Mouse (Mus musculus): ENCODE measurements at regions not wholly inside any gene's neighbourhood (a gene's known extent, or its start where the extent isn't known, plus 50 kb on each side); places are given as distances from the start of the nearest gene placed in this dataset.

DNA sequence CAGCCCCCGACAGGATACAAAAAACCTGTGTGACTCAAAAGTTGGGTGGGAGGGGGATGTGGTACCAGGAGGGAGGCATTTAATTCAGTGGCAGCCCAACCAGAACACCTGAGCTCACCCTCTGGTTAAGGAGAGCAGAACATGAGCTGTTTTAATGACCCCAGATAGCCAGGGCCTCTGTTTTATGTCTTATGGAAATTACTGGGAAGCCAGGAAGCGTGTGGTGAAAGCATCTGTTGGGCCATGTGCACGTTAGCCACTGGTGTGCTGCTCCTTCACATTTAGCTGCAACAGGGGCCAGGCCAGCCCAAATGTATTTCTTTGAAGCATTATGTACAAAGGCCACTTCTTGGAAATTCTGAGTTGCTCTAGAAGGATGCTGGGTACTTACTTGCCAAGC lies 308.2 kb upstream of the Hnrnpa3 start:
- Histone ChIP-seq H3K27ac (ENCODE audit: low read depth, low read length) (no peak overlapping the region), H3K9me3 (ENCODE audit: control insufficient read depth, low read length) (no peaks in the 10 kb centered on the region), H3K4me3 (ENCODE audit: low read depth, low read length) (no peak overlapping the region), H3K27me3 (ENCODE audit: control insufficient read depth, insufficient read depth, low read length) (no peaks in the 10 kb centered on the region), H3K36me3 (ENCODE audit: control insufficient read depth, insufficient read depth, low read length) (no peaks in the 10 kb centered on the region), H3K9ac (ENCODE audit: low read length) (no peak overlapping the region), H3K4me1 (ENCODE audit: control insufficient read depth, insufficient read depth, low read length) (peaks cover 4% of the 10 kb centered on the region; the same call in 1 of the 2 replicates), H3K4me2 (ENCODE audit: low read depth) (no peak overlapping the region)
- DNase-seq (ENCODE audit: low spot score): no peak
- no peak for ATAC-seq (ENCODE audit: insufficient read depth, low FRiP score, low TSS enrichment)
- WGBS: 71% methylated on average over 3 of the region's 3 CpGs

DNA sequence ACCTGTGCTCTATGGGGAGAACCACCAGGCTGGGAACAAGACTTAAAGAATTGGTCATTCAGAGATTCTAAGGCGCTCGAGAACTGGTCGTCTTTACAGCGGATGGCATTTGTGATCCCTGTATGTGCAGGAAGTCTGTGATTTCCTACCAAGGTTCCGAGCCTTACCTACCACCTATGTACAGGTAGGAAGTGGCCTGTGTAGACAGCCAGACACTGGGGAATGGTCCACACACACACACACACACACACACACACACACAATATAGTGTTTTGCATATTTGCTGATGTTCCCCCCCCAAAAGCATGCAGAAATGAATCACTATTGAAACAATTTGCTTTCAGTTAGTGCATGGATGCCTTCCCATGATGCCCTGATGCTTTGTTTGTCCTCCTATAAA lies 307.1 kb upstream of the Hnrnpa3 start:
- ATAC-seq (ENCODE audit: insufficient read depth, low FRiP score, low TSS enrichment): no peak
- no peak overlapping the region for H3K4me3 ChIP-seq (ENCODE audit: low read depth, low read length)

DNA sequence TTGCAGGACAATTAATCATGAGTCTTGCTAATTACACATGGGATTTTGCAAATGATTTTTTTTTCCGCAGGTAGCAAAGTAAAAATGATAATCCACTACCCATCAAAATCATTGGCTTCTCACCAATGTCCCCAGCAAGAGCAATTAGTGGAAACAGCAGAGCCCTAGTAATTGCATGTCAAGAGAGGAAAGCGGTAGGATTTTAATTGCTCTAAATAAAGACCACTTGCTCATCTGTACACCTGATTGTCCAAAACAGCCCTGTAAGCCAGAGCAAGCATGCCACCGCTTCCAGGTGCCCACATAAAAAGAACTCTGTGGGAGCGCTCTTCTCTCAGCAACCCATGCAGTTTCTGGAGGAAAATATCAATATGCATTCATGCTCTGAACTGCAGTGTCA lies 306.5 kb upstream of the Hnrnpa3 start:
- ATAC-seq (ENCODE audit: insufficient read depth, low FRiP score, low TSS enrichment) (no peak), DNase-seq (ENCODE audit: low spot score) (no peak)
- Histone ChIP-seq H3K27me3 (ENCODE audit: control insufficient read depth, insufficient read depth, low read length) (no peaks in the 10 kb centered on the region), H3K9me3 (ENCODE audit: control insufficient read depth, low read length) (no peaks in the 10 kb centered on the region), H3K4me2 (ENCODE audit: low read depth) (no peak overlapping the region), H3K4me1 (ENCODE audit: control insufficient read depth, insufficient read depth, low read length) (peaks cover 4% of the 10 kb centered on the region; the same call in 1 of the 2 replicates), H3K36me3 (ENCODE audit: control insufficient read depth, insufficient read depth, low read length) (no peaks in the 10 kb centered on the region), H3K9ac (ENCODE audit: low read length) (no peak overlapping the region), H3K4me3 (ENCODE audit: low read depth, low read length) (no peak overlapping the region), H3K27ac (ENCODE audit: low read depth, low read length) (no peak overlapping the region)
- WGBS: 86% methylated on average over 4 of the region's 4 CpGs

More for the DNA sequence above, 307.1 kb upstream of the Hnrnpa3 start:
- no peaks in the 10 kb centered on the region for H3K27me3 ChIP-seq (ENCODE audit: control insufficient read depth, insufficient read depth, low read length)
- DNase-seq (ENCODE audit: low spot score): no peak
- no peak overlapping the region for H3K9ac ChIP-seq (ENCODE audit: low read length)
- WGBS: 92% methylated on average over 5 of the region's 5 CpGs
- H3K4me2 ChIP-seq (ENCODE audit: low read depth): no peak overlapping the region
- no peak overlapping the region for H3K27ac ChIP-seq (ENCODE audit: low read depth, low read length)
- no peaks in the 10 kb centered on the region for H3K36me3 ChIP-seq (ENCODE audit: control insufficient read depth, insufficient read depth, low read length)
- H3K9me3 ChIP-seq (ENCODE audit: control insufficient read depth, low read length): no peaks in the 10 kb centered on the region
- peaks cover 4% of the 10 kb centered on the region; the same call in 1 of the 2 replicates for H3K4me1 ChIP-seq (ENCODE audit: control insufficient read depth, insufficient read depth, low read length)

DNA sequence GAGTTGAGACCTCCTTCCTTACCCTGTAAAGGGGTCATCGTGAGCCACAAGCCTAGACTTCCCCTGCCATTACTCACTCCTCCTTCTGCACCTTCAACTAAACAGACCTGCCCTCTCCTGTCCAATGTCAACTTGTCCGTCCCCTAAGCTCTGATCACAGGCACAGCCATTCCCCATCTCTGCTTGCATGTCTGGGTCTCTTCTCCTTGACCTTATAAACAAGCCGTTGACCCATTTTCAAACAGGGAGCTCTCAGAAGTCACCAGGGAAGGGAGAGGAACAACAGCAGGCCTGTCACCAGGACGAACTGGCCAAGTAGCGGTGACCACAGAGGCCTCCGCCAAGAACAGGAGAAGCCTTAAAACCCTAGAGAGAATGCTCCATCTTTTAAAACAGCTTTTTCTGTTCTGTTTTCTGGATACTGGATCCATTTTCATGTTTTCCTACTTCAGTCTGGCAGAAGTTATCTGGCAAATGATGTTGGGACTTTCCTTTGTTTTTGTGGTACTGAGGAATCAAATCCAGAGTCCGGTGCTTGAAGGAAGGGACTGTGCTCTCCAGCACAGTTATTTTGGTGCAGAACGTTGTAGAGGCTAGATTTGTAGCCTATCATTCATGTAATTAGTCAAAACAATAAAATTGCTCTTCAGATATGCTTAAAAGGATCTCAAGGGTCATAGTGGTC lies 302.2 kb upstream of the Hnrnpa3 start:
- no peaks in the 10 kb centered on the region for H3K36me3 ChIP-seq (ENCODE audit: control insufficient read depth, insufficient read depth, low read length)
- no peak overlapping the region for H3K9ac ChIP-seq (ENCODE audit: low read length)
- no peak overlapping the region for H3K4me2 ChIP-seq (ENCODE audit: low read depth)
- H3K27me3 ChIP-seq (ENCODE audit: control insufficient read depth, insufficient read depth, low read length): no peaks in the 10 kb centered on the region
- ATAC-seq (ENCODE audit: insufficient read depth, low FRiP score, low TSS enrichment) (no peak), DNase-seq (ENCODE audit: low spot score) (no peak)
- no peak overlapping the region for H3K27ac ChIP-seq (ENCODE audit: low read depth, low read length)
- H3K4me1 ChIP-seq (ENCODE audit: control insufficient read depth, insufficient read depth, low read length): peaks cover 4% of the 10 kb centered on the region; the same call in 1 of the 2 replicates
- 69% methylated on average over 8 of the region's 8 CpGs for WGBS
- no peaks in the 10 kb centered on the region for H3K9me3 ChIP-seq (ENCODE audit: control insufficient read depth, low read length)
- no peak overlapping the region for H3K4me3 ChIP-seq (ENCODE audit: low read depth, low read length)

DNA sequence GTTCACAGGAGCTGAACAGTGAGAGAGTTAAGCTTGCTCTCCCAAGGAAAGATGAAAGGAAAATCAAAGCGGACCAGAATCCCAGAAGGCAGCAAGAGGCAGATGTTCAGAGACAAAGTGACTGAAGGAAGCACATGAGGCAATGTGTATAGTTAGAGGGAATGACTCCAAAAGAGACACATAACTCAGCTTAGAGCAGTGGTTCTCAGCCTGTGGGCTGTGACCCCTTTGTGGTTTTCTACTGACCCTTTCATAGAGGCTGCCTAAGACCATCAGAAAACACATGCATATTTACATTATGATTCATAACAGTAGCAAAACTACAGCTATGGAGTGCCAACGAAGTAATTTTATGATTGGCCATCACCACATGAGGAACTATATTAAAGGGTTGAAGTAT lies 301.5 kb upstream of the Hnrnpa3 start:
- DNase-seq (ENCODE audit: low spot score) (no peak), ATAC-seq (ENCODE audit: insufficient read depth, low FRiP score, low TSS enrichment) (no peak)
- Histone ChIP-seq H3K9ac (ENCODE audit: low read length) (no peak overlapping the region), H3K9me3 (ENCODE audit: control insufficient read depth, low read length) (no peaks in the 10 kb centered on the region), H3K4me3 (ENCODE audit: low read depth, low read length) (no peak overlapping the region), H3K27ac (ENCODE audit: low read depth, low read length) (no peak overlapping the region), H3K4me2 (ENCODE audit: low read depth) (no peak overlapping the region), H3K27me3 (ENCODE audit: control insufficient read depth, insufficient read depth, low read length) (no peaks in the 10 kb centered on the region), H3K4me1 (ENCODE audit: control insufficient read depth, insufficient read depth, low read length) (peaks cover 4% of the 10 kb centered on the region; the same call in 1 of the 2 replicates), H3K36me3 (ENCODE audit: control insufficient read depth, insufficient read depth, low read length) (no peaks in the 10 kb centered on the region)
- WGBS: 68% methylated on average over 2 of the region's 2 CpGs

DNA sequence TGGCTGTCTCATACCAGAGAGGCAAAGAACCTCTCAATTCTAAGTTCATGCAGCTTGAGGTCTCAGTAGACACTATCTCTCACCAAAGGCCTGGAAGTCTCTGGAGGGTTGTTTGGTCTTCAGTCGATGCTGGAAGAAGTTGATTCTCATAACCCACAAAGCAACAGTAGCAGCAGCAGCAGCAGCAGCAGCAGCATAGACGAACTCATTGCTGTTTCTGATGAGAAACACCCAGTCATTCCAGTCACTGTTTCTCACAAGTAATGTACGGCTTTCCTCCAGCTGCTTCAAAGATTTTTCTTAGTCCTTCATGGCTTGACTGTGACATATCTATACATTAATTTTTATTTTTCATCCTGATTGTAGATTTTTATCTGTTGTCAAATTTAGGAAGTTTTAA lies 298.1 kb upstream of the Hnrnpa3 start:
- Histone ChIP-seq H3K9ac (ENCODE audit: low read length) (no peak overlapping the region), H3K36me3 (ENCODE audit: control insufficient read depth, insufficient read depth, low read length) (no peaks in the 10 kb centered on the region), H3K9me3 (ENCODE audit: control insufficient read depth, low read length) (no peaks in the 10 kb centered on the region), H3K4me1 (ENCODE audit: control insufficient read depth, insufficient read depth, low read length) (no peaks in the 10 kb centered on the region), H3K27ac (ENCODE audit: low read depth, low read length) (no peak overlapping the region), H3K4me2 (ENCODE audit: low read depth) (no peak overlapping the region), H3K27me3 (ENCODE audit: control insufficient read depth, insufficient read depth, low read length) (no peaks in the 10 kb centered on the region), H3K4me3 (ENCODE audit: low read depth, low read length) (no peak overlapping the region)
- ATAC-seq (ENCODE audit: insufficient read depth, low FRiP score, low TSS enrichment) (no peak), DNase-seq (ENCODE audit: low spot score) (no peak)
- WGBS: 86% methylated on average over 3 of the region's 3 CpGs

DNA sequence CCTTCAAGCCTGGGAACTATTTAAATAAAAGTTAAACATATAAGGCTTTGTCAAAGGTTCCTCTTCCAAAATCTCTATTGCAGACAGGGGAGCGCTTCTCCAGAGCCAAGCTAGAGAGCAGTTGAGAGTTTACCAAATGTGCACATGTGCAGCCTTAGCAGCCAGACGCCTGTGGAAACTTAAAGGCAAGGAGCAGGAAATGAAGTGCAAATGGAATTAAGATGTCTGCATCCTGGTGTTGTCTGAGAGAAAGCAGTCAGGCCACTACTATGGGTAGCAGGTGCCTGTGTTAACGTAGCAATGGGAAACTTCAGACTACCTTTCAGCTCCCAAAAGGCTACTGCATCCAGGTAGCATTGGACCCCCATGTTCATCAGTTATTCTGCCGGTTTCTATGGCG lies 282.4 kb upstream of the Hnrnpa3 start:
- Histone ChIP-seq H3K9ac (ENCODE audit: low read length) (no peak overlapping the region), H3K4me2 (ENCODE audit: low read depth) (no peak overlapping the region), H3K9me3 (ENCODE audit: control insufficient read depth, low read length) (no peaks in the 10 kb centered on the region), H3K36me3 (ENCODE audit: control insufficient read depth, insufficient read depth, low read length) (no peaks in the 10 kb centered on the region), H3K27me3 (ENCODE audit: control insufficient read depth, insufficient read depth, low read length) (no peaks in the 10 kb centered on the region), H3K4me3 (ENCODE audit: low read depth, low read length) (no peak overlapping the region), H3K27ac (ENCODE audit: low read depth, low read length) (no peak overlapping the region), H3K4me1 (ENCODE audit: control insufficient read depth, insufficient read depth, low read length) (no peaks in the 10 kb centered on the region)
- no peak for DNase-seq (ENCODE audit: low spot score)
- no peak for ATAC-seq (ENCODE audit: insufficient read depth, low FRiP score, low TSS enrichment)
- 79% methylated on average over 5 of the region's 5 CpGs for WGBS

DNA sequence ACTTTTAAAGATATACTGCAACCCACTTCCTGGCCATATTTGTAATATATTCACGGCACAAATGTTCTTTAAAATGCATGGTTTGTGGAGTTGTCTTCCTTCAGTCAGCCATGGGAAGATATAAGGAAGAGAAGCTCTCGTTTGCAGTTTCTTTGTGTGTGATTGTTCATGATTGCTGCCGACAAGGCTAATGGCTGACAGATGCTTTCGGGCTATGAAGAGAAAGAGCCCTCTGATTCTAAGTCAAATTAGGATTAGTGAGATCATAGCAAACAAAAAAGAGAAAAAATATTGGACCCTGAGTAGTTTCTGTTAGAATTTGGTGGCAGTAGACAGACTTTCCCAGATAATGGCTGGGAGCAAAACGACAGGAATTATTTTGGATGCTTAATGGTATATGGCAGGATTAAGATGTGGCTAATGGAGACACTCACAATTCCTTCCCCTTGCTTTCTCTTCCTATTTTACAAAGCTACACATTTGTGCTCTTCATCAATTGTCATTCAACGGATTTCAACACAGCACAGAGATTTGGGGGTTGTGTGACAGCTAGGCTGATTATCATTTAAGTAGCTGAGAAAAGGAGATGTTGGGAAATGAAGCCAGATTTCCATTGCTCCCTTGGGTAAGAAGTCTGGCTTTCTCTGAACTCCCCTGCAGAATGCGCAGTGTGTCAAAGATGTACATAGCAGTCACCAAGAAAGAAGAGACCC lies 273.4 kb upstream of the Hnrnpa3 start:
- H3K9me3 ChIP-seq (ENCODE audit: control insufficient read depth, low read length): no peaks in the 10 kb centered on the region
- ATAC-seq (ENCODE audit: insufficient read depth, low FRiP score, low TSS enrichment): no peak
- no peaks in the 10 kb centered on the region for H3K4me1 ChIP-seq (ENCODE audit: control insufficient read depth, insufficient read depth, low read length)
- H3K4me2 ChIP-seq (ENCODE audit: low read depth): no peak overlapping the region
- no peaks in the 10 kb centered on the region for H3K27me3 ChIP-seq (ENCODE audit: control insufficient read depth, insufficient read depth, low read length)
- H3K27ac ChIP-seq (ENCODE audit: low read depth, low read length): no peak overlapping the region
- no peaks in the 10 kb centered on the region for H3K36me3 ChIP-seq (ENCODE audit: control insufficient read depth, insufficient read depth, low read length)
- DNase-seq (ENCODE audit: low spot score): no peak
- no peak overlapping the region for H3K4me3 ChIP-seq (ENCODE audit: low read depth, low read length)
- 64% methylated on average over 7 of the region's 7 CpGs for WGBS
- no peak overlapping the region for H3K9ac ChIP-seq (ENCODE audit: low read length)

DNA sequence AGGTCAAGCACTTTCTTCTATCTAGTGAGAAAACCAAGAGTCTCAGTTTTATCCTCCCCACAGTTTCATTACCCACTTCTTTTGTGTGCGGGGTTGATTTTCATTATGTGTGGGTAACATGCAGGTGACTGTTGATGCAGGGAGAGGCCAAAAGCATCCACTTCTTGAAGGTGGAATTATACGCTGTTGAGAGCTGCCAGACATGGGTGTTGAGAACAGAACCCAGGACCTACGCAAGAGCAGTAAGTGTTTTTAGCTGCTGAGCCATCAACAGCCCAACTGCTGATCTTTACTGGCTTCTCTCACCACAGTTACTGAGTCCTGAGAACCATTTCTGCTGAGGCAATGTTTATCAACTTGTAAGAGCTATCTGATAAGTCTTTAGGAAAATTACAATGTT lies 272.4 kb upstream of the Hnrnpa3 start:
- ATAC-seq (ENCODE audit: insufficient read depth, low FRiP score, low TSS enrichment) (no peak), DNase-seq (ENCODE audit: low spot score) (no peak)
- Histone ChIP-seq H3K36me3 (ENCODE audit: control insufficient read depth, insufficient read depth, low read length) (no peaks in the 10 kb centered on the region), H3K27ac (ENCODE audit: low read depth, low read length) (no peak overlapping the region), H3K9ac (ENCODE audit: low read length) (no peak overlapping the region), H3K4me1 (ENCODE audit: control insufficient read depth, insufficient read depth, low read length) (no peaks in the 10 kb centered on the region), H3K4me2 (ENCODE audit: low read depth) (no peak overlapping the region), H3K9me3 (ENCODE audit: control insufficient read depth, low read length) (no peaks in the 10 kb centered on the region), H3K4me3 (ENCODE audit: low read depth, low read length) (no peak overlapping the region), H3K27me3 (ENCODE audit: control insufficient read depth, insufficient read depth, low read length) (no peaks in the 10 kb centered on the region)
- 97% methylated on average over 3 of the region's 3 CpGs for WGBS
